Mouse (Mus musculus): ENCODE measurements at regions not wholly inside any gene's neighbourhood (a gene's known extent, or its start where the extent isn't known, plus 50 kb on each side); places are given as distances from the start of the nearest gene placed in this dataset.

DNA sequence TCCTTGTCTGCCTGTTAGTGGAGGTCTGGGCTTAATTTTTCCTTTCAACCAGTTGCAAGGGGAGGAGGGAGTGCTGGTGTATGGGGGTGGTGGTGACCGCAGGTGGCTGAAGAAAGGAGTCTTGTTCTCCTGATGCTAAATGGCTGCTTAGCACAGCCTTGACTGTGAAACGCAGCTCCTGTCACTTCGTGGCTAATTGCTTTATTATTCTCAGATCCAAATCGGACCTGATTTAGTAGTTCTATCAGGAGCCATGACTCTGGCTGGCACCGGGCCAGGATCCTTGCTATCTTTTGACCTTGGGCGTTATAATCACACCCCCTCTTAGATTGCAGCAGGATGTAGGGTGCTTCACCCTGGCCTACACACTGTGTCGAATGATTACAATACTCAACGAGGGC, 726.8 kb downstream of the Bcl11a start:
- no peak for DNase-seq (ENCODE audit: low spot score in 2 of 2)

DNA sequence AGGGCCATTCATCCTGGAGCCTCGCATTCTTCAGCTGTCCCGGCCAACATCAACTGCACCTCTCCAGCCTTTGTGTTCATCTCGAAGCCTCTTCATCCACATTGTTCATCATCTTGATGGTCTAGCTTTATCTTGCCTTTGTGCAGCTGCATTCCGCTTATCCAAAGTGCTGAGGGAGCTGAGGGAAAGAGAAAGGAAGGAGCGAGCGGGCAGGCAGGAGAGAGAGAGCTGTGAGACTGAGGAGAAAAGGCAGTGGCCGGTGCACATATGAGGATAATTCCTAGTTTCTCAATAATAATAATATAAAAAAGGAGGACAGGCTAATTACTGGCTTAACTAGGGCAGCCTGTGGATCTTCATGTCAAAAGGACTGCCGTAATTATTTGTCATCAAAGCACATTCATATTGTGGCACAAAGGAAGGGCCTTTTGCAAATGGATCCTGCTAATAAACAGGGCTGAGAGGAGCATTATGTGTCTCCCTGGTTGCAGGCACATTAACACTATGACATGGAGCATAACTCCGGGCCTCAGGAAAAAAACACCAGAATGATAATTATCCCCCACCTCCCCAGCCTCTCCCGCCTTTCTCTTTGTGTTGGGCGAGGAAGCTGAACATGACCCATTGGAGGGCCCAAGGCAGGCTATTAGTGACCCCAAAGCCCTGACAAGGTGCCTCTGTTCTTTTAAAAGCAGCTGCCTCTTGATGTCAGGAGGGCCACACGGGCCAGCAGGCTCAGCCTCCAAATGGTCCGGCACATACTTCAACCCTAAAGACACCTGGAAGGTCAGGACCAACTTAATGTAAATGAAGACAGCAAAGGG, 751.9 kb downstream of the Bcl11a start:
- DNase-seq (ENCODE audit: low spot score in 2 of 2) = no peak

DNA sequence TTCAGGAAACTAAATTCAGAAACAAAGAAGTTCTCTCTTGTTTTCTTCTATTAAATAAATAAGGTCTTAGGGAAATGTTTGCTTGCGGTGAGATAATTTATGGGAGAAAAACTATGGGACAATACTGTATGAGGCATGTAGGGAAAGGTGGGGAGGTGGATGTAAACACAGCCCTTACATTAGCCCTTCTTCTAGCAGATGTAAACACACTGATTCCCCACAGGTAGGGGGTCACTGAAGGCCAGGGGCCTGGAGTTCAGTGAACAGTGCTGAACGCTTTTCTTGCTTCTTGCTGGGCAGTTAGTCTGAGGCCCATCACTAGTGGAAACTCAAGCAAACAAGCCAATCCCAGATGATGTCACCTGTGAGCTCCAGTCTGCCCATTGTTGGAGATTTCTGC, 752.6 kb downstream of the Bcl11a start:
- no peak for DNase-seq (ENCODE audit: low spot score in 2 of 2)

DNA sequence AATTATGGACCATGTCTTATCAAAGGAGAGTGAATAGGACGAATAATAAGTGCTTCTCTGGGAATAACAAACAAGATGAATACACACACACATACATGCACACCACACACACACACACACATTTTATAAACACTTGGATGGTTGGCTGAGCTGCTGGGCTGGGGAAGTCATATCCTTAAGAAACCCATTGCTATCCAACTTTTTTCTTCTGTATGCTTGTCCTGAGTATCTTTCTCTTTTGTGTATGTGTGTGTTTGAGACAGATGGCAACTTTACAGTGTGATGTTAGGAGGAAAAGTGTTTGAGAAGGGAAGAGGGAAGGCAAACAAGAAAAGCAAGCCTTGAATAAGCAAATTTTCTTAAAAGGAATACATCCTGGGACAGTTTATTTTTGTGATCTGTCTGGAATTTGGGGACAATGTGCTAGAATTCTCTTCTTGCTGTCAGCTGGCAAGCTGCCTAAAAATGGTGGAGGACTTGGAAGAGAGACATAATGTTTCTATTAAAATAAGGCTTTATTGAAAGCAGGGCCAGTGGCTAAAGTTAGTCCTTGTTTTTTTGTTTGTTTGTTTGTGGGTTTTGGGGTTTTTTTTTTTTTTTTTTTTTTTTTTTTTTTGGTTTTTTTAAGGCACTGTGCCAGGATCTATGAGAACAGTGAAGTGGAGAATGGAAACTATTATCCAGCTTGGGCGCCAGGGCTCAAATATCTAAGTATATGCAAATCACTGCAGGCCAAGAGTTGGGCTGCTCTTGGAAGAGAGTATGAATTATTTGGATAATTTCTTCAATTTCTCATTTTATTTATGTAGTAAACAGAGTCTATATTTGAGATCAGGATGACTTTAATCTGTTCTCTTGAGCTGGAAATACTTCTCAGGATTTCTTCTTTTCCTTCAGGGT, 766.2 kb downstream of the Bcl11a start:
- no peak for DNase-seq (ENCODE audit: low spot score in 2 of 2)

DNA sequence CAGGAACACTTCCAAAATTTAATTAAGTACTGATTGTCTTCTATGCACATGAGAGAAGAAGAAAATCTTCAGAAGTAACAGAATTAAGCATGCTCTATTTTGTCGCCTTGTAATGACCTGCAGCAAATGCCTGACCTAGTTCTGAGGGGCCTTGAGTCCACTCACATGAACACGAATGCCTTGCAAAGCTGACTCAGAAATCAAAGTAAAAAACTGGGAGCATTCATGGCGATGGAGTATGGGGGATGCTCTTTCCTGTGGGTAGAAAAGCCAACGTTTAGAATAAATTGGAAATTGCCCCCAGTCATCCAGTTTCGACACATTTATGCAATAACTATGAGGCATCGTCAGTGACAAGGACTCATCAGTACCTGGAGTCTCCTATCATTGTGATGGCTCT, 779.1 kb downstream of the Bcl11a start:
- no peak for DNase-seq (ENCODE audit: low spot score in 2 of 2)

- DNase-seq (ENCODE audit: low spot score in 2 of 2) = no peak
Measured at GRCm38 (mm10) chr11:24864637-24865036, 786.8 kb downstream of the Bcl11a start.

DNA sequence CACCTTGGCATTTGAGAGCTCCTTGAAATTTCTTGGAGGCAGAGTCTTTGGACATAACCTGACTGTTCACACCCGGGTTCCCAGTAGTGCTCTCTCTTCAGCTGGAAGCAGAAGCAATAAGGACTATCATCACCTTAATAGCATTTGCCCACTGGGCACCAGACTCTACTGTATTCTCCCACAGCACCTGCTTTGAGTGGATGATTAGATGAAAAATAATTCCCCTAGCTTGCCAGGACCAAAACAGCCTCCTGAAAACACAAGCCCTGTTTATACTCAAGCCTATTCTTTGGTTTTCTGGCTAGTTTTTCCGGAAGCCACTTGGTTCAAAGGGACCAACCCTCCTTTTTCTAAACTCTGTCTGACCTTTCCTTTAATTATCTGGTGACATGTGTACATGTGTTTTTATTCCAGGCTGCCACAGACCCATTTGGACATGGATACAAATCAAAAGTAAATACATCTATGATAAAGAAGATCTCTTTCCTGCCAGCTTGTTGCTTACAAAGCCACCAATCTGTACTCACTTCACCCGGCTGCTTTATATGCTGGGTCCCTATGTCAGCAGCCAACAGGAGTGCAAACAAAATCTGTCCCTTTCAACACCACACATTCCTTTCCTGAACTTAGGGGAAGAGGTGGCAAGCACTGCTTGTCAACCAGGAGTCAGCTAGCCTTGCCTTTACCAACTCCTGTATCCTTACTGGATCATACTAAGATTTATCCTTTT, 787.4 kb downstream of the Bcl11a start:
- no peak for DNase-seq (ENCODE audit: low spot score in 2 of 2)
